Mouse (Mus musculus) CH12.LX (cell line): ENCODE measurements around the gene Gpr83. TPM values are rescaled to one million over a fixed set of nuclear protein-coding genes. Genes with fewer than 3 reads are reported as not detected.

ENCODE experiments used
- DNase-seq: peaks from one replicate; pipeline ENCODE4 v3.0.0-alpha.2; 2013; ENCODE audit errors: extremely low read depth
- H3K27ac ChIP-seq: 2 replicates; pipeline ENCODE4 v1.5.1; 2012; ENCODE audit warnings: low read depth, mild to moderate bottlenecking, control low read depth, moderate library complexity; ENCODE audit not compliant: insufficient read depth
- H3K27me3 ChIP-seq: replicated peaks from 2 replicates; pipeline ENCODE3; 2012; ENCODE audit warnings: inconsistent platforms
- H3K36me3 ChIP-seq, 2 experiments: replicated peaks in 1 of 2; 2 replicates each; pipeline versions ENCODE3 to v1.6.1; 2012; ENCODE audit warnings: inconsistent platforms in 1 of 2, low read length in 1 of 2, mild to moderate bottlenecking in 1 of 2, mixed read lengths in 1 of 2, moderate library complexity in 1 of 2; ENCODE audit not compliant: control insufficient read depth in 1 of 2, insufficient read depth in 1 of 2
- H3K4me1 ChIP-seq, 2 experiments: 2 replicates each; pipeline ENCODE4 v1.6.1; 2012; ENCODE audit warnings: inconsistent platforms in 1 of 2, moderate library complexity in 1 of 2; ENCODE audit not compliant: insufficient read depth in 2 of 2, control insufficient read depth in 1 of 2
- H3K4me2 ChIP-seq: 2 replicates; pipeline ENCODE4 v1.6.1; 2012; ENCODE audit warnings: low read depth, mild to moderate bottlenecking, control low read depth; ENCODE audit not compliant: poor library complexity, insufficient read depth, severe bottlenecking
- H3K4me3 ChIP-seq, 3 experiments: fragments of 150-350 bp in 1 of 3; sonication (generic) in 1 of 3; replicated peaks in 1 of 3; 2 replicates each; pipeline versions ENCODE3 to v1.5.1; 2011 to 2012; ENCODE audit warnings: low read depth in 2 of 3, low read length in 2 of 3, mild to moderate bottlenecking in 2 of 3, moderate library complexity in 2 of 3, control low read depth in 1 of 3, improper control_type of control experiment in 1 of 3, inconsistent platforms in 1 of 3, mixed read lengths in 1 of 3; ENCODE audit not compliant: poor library complexity in 1 of 3
- H3K79me2 ChIP-seq: replicated peaks from 2 replicates; pipeline ENCODE4 v1.6.1; 2012; ENCODE audit warnings: mild to moderate bottlenecking, moderate library complexity; ENCODE audit not compliant: control insufficient read depth, poor library complexity, insufficient read depth, severe bottlenecking; ENCODE audit errors: extremely low read depth
- H3K9ac ChIP-seq: 2 replicates; pipeline ENCODE4 v1.6.1; 2012; ENCODE audit warnings: low read depth, mild to moderate bottlenecking, control low read depth, moderate library complexity; ENCODE audit not compliant: insufficient read depth
- H3K9me3 ChIP-seq: replicated peaks from 2 replicates; pipeline ENCODE3; 2012; ENCODE audit warnings: low read length, inconsistent platforms, mixed read lengths
- E2F4 ChIP-seq: IDR thresholded peaks from 2 replicates; pipeline ENCODE4 v1.6.1; 2011; ENCODE audit warnings: low read depth, low read length, improper control_type of control experiment; ENCODE audit not compliant: insufficient replicate concordance
- ELF1 ChIP-seq: IDR thresholded peaks from 2 replicates; pipeline ENCODE4 v1.6.1; 2014; ENCODE audit warnings: low read depth, mild to moderate bottlenecking, inconsistent platforms, low read length, improper control_type of control experiment
- GABPA ChIP-seq: IDR thresholded peaks from 2 replicates; pipeline ENCODE4 v1.6.1; 2012; ENCODE audit warnings: low read depth, low read length, improper control_type of control experiment, inconsistent platforms; ENCODE audit not compliant: insufficient replicate concordance
- HCFC1 ChIP-seq: IDR thresholded peaks from 2 replicates; pipeline ENCODE4 v1.6.1; 2012; ENCODE audit warnings: low read depth, mild to moderate bottlenecking, inconsistent platforms, low read length, improper control_type of control experiment
- JUND ChIP-seq: conservative IDR thresholded peaks from 2 replicates; pipeline ENCODE4 v1.6.1; 2011; ENCODE audit warnings: low read depth, low read length, improper control_type of control experiment
- KAT2A ChIP-seq: IDR thresholded peaks from 2 replicates; pipeline ENCODE4 v1.6.1; 2012; ENCODE audit warnings: low read length, improper control_type of control experiment, inconsistent platforms; ENCODE audit not compliant: insufficient replicate concordance
- MAFK ChIP-seq: IDR thresholded peaks from 2 replicates; pipeline ENCODE4 v1.6.1; 2011; ENCODE audit warnings: low read length, improper control_type of control experiment; ENCODE audit not compliant: insufficient replicate concordance
- MAZ ChIP-seq: IDR thresholded peaks from 2 replicates; pipeline ENCODE4 v1.6.1; 2012; ENCODE audit warnings: low read depth, mild to moderate bottlenecking, inconsistent platforms, low read length, improper control_type of control experiment, moderate library complexity
- NELFE ChIP-seq: IDR thresholded peaks from 2 replicates; pipeline ENCODE4 v1.6.1; 2011; ENCODE audit warnings: low read depth, low read length, improper control_type of control experiment
- NRF1 ChIP-seq: IDR thresholded peaks from 2 replicates; pipeline ENCODE4 v1.6.1; 2014; ENCODE audit warnings: low read depth, mild to moderate bottlenecking, inconsistent platforms, low read length, improper control_type of control experiment, moderate library complexity
- PAX5 ChIP-seq: IDR thresholded peaks from 2 replicates; pipeline ENCODE4 v1.6.1; 2012; ENCODE audit warnings: low read length, inconsistent platforms, mixed read lengths
- POLR2AphosphoS2 ChIP-seq: IDR thresholded peaks from 2 replicates; pipeline ENCODE4 v1.6.1; 2011; ENCODE audit warnings: low read depth, low read length, improper control_type of control experiment
- RAD21 ChIP-seq: IDR thresholded peaks from 2 replicates; pipeline ENCODE4 v1.6.1; 2011; ENCODE audit warnings: low read depth, mild to moderate bottlenecking, low read length, improper control_type of control experiment, moderate library complexity
- SMC3 ChIP-seq: IDR thresholded peaks from 2 replicates; pipeline ENCODE4 v1.6.1; 2011; ENCODE audit warnings: low read depth, low read length, improper control_type of control experiment
- TBP ChIP-seq: conservative IDR thresholded peaks from 2 replicates; pipeline ENCODE4 v1.6.1; 2011; ENCODE audit warnings: low read depth, low read length, improper control_type of control experiment
- UBTF ChIP-seq: IDR thresholded peaks from 2 replicates; pipeline ENCODE4 v1.6.1; 2012; ENCODE audit warnings: low read depth, mild to moderate bottlenecking, inconsistent platforms, low read length, improper control_type of control experiment, moderate library complexity
- ZMIZ1 ChIP-seq: IDR thresholded peaks from 2 replicates; pipeline ENCODE4 v1.6.1; 2012; ENCODE audit warnings: low read depth, mild to moderate bottlenecking, inconsistent platforms, low read length, improper control_type of control experiment
- ZNF384 ChIP-seq: IDR thresholded peaks from 2 replicates; pipeline ENCODE4 v1.6.1; 2012; ENCODE audit warnings: low read depth, low read length, improper control_type of control experiment, inconsistent platforms
- dilution Hi-C: fragments of 300-500 bp; cut with MboI; formaldehyde crosslinking; loops from 2 replicates; pipeline ENCODE4 v1.14.3; 2020; ENCODE audit warnings: low sequenced_read_pairs; ENCODE audit not compliant: extremely low pct_unique_long_range_greater_than_20kb, extremely low pct_ligation_motif_present
- in situ Hi-C: fragments of 300-500 bp; cut with MboI; formaldehyde crosslinking; loops from 3 replicates; pipeline ENCODE4 v1.14.3; 2019; ENCODE audit warnings: low sequenced_read_pairs, low pct_ligation_motif_present, low pct_unique_long_range_greater_than_20kb, mixed read lengths
- polyA plus RNA-seq: library from polyadenylated mRNA; unstranded; fragments of >175 nt; gene quantifications from 2 replicates; pipeline ENCODE4 v1.2.1, GENCODE M21; 2012; ENCODE audit warnings: low read depth; ENCODE audit not compliant: insufficient read length
- total RNA-seq, 2 experiments: library from RNA; depleted of rRNA; stranded (reverse); fragments of 300-350 nt in 1 of 2; fragments of >200 nt in 1 of 2; gene quantifications; 2 replicates each; pipeline ENCODE4 v1.2.3; 2012 to 2014

Gene Gpr83
- total and polyA plus RNA-seq, 3 experiments, result not detected

GRCm38 (mm10) chr9:14841878-14842761, 17.9 kb upstream of the Gpr83 start:
- Histone ChIP-seq H3K4me3 (no peak overlapping the region), H3K9ac (no peak overlapping the region), H3K27me3 (no peaks in the 10 kb centered on the region), H3K4me1 (peaks cover 0 to 6% of the 10 kb centered on the region in 2 experiments; a peak in 1 of 4 replicates), H3K36me3 (peaks cover 0 to 21% of the 10 kb centered on the region in 2 experiments), H3K27ac (no peak overlapping the region), H3K79me2 (no peaks in the 10 kb centered on the region), H3K9me3 (no peaks in the 10 kb centered on the region), H3K4me2 (no peak overlapping the region)
- DNase-seq, result no peak
- dilution Hi-C loops (no loop called here), in situ Hi-C loops (no loop called here)
- TF ChIP-seq POLR2AphosphoS2 (no peak), MAFK (no peak), HCFC1 (no peak), RAD21 (no peak), ZNF384 (no peak), ELF1 (no peak), GABPA (no peak), NELFE (no peak), TBP (no peak), SMC3 (no peak), NRF1 (no peak), MAZ (no peak), E2F4 (no peak), PAX5 (no peak), UBTF (no peak), JUND (no peak), KAT2A (no peak)

- no peak overlapping the region for H3K27ac ChIP-seq
- H3K36me3 ChIP-seq, result peaks cover 0 to 16% of the 10 kb centered on the region in 2 experiments
- peaks cover 0 to 6% of the 10 kb centered on the region in 2 experiments; a peak in 1 of 4 replicates for H3K4me1 ChIP-seq
- H3K9me3 ChIP-seq, result no peaks in the 10 kb centered on the region
- H3K4me2 ChIP-seq, result no peak overlapping the region
- no peak for DNase-seq
- TF ChIP-seq ZMIZ1, result no peak
- H3K4me3 ChIP-seq, result no peak overlapping the region
- dilution Hi-C loops (no loop called here), in situ Hi-C loops (no loop called here)
- no peak overlapping the region for H3K9ac ChIP-seq
- no peaks in the 10 kb centered on the region for H3K79me2 ChIP-seq
- no peaks in the 10 kb centered on the region for H3K27me3 ChIP-seq
Measured at GRCm38 (mm10) chr9:14843311-14843857, 16.6 kb upstream of the Gpr83 start.
